Mouse (Mus musculus): Measurements from ENCODE around the gene CN725425. TPM values are rescaled to one million over a fixed set of nuclear protein-coding genes. Genes with fewer than 3 reads are reported as not detected.

CN725425 gene
- polyA plus RNA-seq, 1 experiment from 2014 or later: not detected

DNA sequence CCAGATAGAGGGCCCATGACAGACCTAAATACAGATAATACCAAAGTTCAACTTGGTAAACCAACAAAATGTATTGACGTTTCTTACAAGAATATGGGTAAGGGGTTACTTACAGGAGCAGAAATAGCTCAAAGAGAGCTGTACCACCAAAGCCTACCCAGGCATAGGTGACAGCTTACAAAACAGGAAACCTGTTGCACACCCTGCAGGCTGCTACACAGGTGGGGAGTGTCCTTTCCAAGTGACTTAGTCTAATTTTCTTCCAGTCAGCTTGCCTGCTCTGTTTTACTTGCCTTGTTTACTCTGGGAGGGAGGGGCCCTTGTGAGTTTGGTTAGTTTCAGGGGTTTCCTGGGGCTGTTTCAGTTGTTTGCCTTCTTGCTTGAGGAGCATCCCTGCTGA lies 1.5 kb downstream of the CN725425 start:
- no peak overlapping the region for H3K4me3 ChIP-seq (replicated peaks; ENCODE audit: low read length)
- H3K4me1 ChIP-seq (ENCODE audit: control insufficient read depth, insufficient read depth, low read length): no peaks in the 10 kb centered on the region
- H3K4me2 ChIP-seq (ENCODE audit: low read depth, low read length): no peak overlapping the region
- no peaks in the 10 kb centered on the region for H3K27me3 ChIP-seq (ENCODE audit: control insufficient read depth, insufficient read depth, low read length)
- WGBS: 66% methylated on average over 1 of the region's 1 CpGs
- no peaks in the 10 kb centered on the region for H3K36me3 ChIP-seq (ENCODE audit: control insufficient read depth, insufficient read depth, low read length)
- no peak overlapping the region for H3K9ac ChIP-seq (ENCODE audit: low read length)
- H3K9me3 ChIP-seq (replicated peaks; ENCODE audit: control insufficient read depth, low read length): no peaks in the 10 kb centered on the region
- no peak overlapping the region for H3K27ac ChIP-seq (ENCODE audit: low read length)
- no peak for ATAC-seq (ENCODE audit: insufficient read depth, low FRiP score)

DNA sequence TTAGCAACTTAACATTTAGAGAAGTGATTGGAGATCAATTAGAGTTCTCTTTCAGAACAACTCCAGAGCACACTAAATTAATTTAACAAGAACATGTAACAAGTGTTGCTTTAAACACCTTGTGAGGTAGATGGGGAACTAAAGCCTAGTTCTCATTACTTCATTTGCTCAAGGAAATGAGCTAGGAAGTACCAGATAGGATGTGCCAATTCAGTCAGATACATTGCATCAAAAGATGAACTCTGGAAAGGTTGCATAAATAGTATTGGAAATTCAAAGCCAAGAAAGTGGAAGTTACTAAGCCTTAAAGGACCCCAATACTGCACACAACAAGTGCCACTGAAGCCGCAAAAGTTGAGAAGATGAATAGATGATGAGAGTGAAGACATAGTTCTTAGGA lies 3.2 kb downstream of the CN725425 start:
- no peaks in the 10 kb centered on the region for H3K4me1 ChIP-seq (ENCODE audit: control insufficient read depth, insufficient read depth, low read length)
- no peaks in the 10 kb centered on the region for H3K9me3 ChIP-seq (replicated peaks; ENCODE audit: control insufficient read depth, low read length)
- H3K9ac ChIP-seq (ENCODE audit: low read length): no peak overlapping the region
- H3K27me3 ChIP-seq (ENCODE audit: control insufficient read depth, insufficient read depth, low read length): no peaks in the 10 kb centered on the region; the same call in 1 of the 2 replicates
- H3K4me3 ChIP-seq (replicated peaks; ENCODE audit: low read length): no peak overlapping the region
- H3K36me3 ChIP-seq (ENCODE audit: control insufficient read depth, insufficient read depth, low read length): no peaks in the 10 kb centered on the region
- no peak overlapping the region for H3K4me2 ChIP-seq (ENCODE audit: low read depth, low read length)
- ATAC-seq (ENCODE audit: insufficient read depth, low FRiP score): no peak
- no peak overlapping the region for H3K27ac ChIP-seq (ENCODE audit: low read length)
- 93% methylated on average over 1 of the region's 1 CpGs for WGBS

DNA sequence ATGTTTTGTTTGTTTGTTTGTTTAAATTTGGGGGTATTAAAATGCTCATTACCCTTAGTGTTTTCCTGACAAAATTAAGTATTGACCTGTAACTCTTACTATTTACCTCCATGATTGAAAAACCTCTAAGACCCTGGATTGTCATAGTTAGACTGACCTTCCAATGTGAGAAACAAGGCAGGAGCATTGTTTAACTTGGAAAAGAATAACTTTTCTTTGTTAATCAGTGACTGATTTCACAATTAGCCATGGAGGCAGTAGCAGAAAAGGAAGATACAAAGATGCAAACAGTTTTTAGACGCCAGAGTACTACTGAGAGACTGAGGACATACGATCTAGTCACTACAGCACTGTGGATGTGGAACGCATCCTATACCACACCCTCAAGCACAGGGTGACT lies 4.2 kb downstream of the CN725425 start:
- Histone ChIP-seq H3K36me3 (ENCODE audit: control insufficient read depth, insufficient read depth, low read length) (no peaks in the 10 kb centered on the region), H3K4me1 (ENCODE audit: control insufficient read depth, insufficient read depth, low read length) (no peaks in the 10 kb centered on the region), H3K27ac (ENCODE audit: low read length) (no peak overlapping the region), H3K9ac (ENCODE audit: low read length) (no peak overlapping the region), H3K9me3 (replicated peaks; ENCODE audit: control insufficient read depth, low read length) (no peaks in the 10 kb centered on the region), H3K4me3 (replicated peaks; ENCODE audit: low read length) (no peak overlapping the region), H3K4me2 (ENCODE audit: low read depth, low read length) (no peak overlapping the region), H3K27me3 (ENCODE audit: control insufficient read depth, insufficient read depth, low read length) (no peaks in the 10 kb centered on the region; the same call in 1 of the 2 replicates)
- ATAC-seq (ENCODE audit: insufficient read depth, low FRiP score): no peak
- WGBS: 81% methylated on average over 3 of the region's 3 CpGs

DNA sequence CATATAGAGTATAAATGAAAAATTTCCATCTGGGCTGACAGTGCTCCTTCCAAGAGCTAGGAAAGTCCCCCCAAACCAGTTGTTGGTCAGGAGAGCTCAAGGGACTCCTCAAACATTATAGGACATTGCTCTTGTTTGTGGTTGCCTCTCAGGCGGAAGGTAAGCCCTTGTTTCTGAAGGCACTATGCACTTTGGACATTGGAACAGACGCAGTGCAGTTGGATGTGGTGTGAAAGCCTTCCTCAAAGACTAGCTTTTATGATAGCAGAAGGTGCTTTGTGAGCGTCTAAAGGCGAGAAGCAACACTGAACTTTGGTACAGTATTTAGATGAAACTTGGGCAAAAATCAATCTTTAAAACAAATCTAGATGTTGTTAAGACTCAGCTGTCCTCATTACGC lies 7.2 kb downstream of the CN725425 start:
- WGBS: 83% methylated on average over 5 of the region's 5 CpGs
- Histone ChIP-seq H3K4me3 (replicated peaks; ENCODE audit: low read length) (no peak overlapping the region), H3K36me3 (ENCODE audit: control insufficient read depth, insufficient read depth, low read length) (no peaks in the 10 kb centered on the region), H3K9ac (ENCODE audit: low read length) (no peak overlapping the region), H3K27ac (ENCODE audit: low read length) (no peak overlapping the region), H3K9me3 (replicated peaks; ENCODE audit: control insufficient read depth, low read length) (no peaks in the 10 kb centered on the region), H3K4me1 (ENCODE audit: control insufficient read depth, insufficient read depth, low read length) (no peaks in the 10 kb centered on the region), H3K4me2 (ENCODE audit: low read depth, low read length) (no peak overlapping the region), H3K27me3 (ENCODE audit: control insufficient read depth, insufficient read depth, low read length) (no peaks in the 10 kb centered on the region; the same call in 1 of the 2 replicates)
- ATAC-seq (ENCODE audit: insufficient read depth, low FRiP score): no peak

DNA sequence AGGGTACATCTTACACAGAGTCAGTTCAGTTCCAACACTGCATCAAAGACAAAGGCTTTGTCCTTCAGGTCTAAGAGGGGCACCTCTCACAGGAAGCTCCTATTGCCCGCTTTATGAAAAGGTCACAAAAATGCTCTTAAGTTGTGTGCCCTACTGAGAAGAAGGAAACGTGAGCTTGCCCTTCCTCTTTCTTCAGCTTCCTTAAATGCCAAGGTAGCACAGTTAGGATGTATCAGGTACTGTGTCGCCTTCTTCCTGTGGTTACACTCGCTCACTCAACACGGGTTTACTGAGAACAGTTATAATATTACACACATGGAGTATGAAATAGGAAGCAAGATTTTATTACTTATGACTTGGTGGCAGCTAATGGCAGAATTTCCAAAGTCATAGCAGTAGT lies 38.0 kb downstream of the CN725425 start:
- 74% methylated on average over 5 of the region's 5 CpGs for WGBS
- H3K9ac ChIP-seq (ENCODE audit: low read length): no peak overlapping the region
- no peak for ATAC-seq (ENCODE audit: insufficient read depth, low FRiP score)
- H3K27me3 ChIP-seq (ENCODE audit: control insufficient read depth, insufficient read depth, low read length): no peaks in the 10 kb centered on the region
- no peaks in the 10 kb centered on the region for H3K4me1 ChIP-seq (ENCODE audit: control insufficient read depth, insufficient read depth, low read length)
- no peak overlapping the region for H3K27ac ChIP-seq (ENCODE audit: low read length)
- H3K4me3 ChIP-seq (replicated peaks; ENCODE audit: low read length): no peak overlapping the region
- H3K9me3 ChIP-seq (replicated peaks; ENCODE audit: control insufficient read depth, low read length): no peaks in the 10 kb centered on the region
- no peak overlapping the region for H3K4me2 ChIP-seq (ENCODE audit: low read depth, low read length)
- no peaks in the 10 kb centered on the region for H3K36me3 ChIP-seq (ENCODE audit: control insufficient read depth, insufficient read depth, low read length)

DNA sequence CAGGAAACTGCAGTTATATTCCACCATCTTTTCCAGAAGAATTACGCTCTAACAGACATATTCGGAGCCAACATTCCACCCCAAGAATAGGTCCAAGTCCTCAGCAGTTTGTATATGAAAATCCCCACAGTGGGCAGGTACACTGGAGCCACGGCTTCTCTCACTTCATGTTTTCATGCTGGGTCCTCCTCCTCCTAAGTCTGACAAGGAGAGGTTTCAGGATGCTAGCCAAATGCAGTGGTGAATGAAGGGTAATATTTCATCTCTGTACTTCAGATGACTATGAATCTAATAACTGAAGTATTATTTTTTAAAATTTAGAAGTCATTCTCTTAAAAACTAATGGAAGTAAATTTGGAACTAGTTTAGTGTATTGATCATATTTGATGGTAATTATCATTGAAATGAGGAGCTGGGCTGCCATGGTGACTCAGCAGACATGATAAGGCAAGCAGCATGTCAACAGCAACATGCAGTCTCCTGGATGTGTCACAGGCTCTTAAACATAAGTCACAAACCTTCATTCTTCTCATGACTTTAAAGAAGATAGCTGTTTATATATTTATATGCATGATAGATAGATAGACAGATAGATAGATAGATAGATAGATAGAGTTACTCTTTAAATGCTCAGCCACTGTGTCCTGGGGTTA lies 41.5 kb downstream of the CN725425 start:
- WGBS: 78% methylated on average over 3 of the region's 3 CpGs
- no peaks in the 10 kb centered on the region for H3K36me3 ChIP-seq (ENCODE audit: control insufficient read depth, insufficient read depth, low read length)
- no peak for ATAC-seq (ENCODE audit: insufficient read depth, low FRiP score)

DNA sequence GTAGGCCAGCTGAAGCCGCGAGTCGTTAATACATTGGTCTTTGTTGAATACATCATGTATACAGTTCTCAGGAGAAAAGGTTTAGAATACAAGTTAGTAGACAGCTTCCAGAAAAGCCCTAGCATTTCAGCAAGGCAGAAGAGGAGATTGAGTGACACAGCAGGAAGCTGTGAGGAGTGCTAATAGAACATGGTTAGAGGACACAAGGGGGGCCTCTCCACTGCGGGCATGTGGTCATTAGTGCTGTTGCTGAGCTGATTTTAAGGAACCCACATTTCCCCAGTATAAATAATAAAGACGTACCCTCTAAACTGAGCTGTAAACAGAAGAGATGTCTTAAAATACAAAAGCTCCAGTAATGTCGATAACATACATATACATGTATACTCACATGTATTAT lies 51.5 kb downstream of the CN725425 start:
- no peak overlapping the region for H3K27ac ChIP-seq (ENCODE audit: low read length)
- H3K4me1 ChIP-seq (ENCODE audit: control insufficient read depth, insufficient read depth, low read length): no peaks in the 10 kb centered on the region
- ATAC-seq (ENCODE audit: insufficient read depth, low FRiP score): no peak
- H3K4me3 ChIP-seq (replicated peaks; ENCODE audit: low read length): no peak overlapping the region
- H3K4me2 ChIP-seq (ENCODE audit: low read depth, low read length): no peak overlapping the region
- no peak overlapping the region for H3K9ac ChIP-seq (ENCODE audit: low read length)
- H3K36me3 ChIP-seq (ENCODE audit: control insufficient read depth, insufficient read depth, low read length): no peaks in the 10 kb centered on the region
- no peaks in the 10 kb centered on the region for H3K9me3 ChIP-seq (replicated peaks; ENCODE audit: control insufficient read depth, low read length)
- no peaks in the 10 kb centered on the region for H3K27me3 ChIP-seq (ENCODE audit: control insufficient read depth, insufficient read depth, low read length)
- WGBS: 74% methylated on average over 6 of the region's 6 CpGs

More for the DNA sequence above, 41.5 kb downstream of the CN725425 start:
- Histone ChIP-seq H3K9me3 (replicated peaks; ENCODE audit: control insufficient read depth, low read length) (no peaks in the 10 kb centered on the region), H3K4me3 (replicated peaks; ENCODE audit: low read length) (no peak overlapping the region), H3K9ac (ENCODE audit: low read length) (no peak overlapping the region), H3K4me2 (ENCODE audit: low read depth, low read length) (no peak overlapping the region), H3K27ac (ENCODE audit: low read length) (no peak overlapping the region), H3K4me1 (ENCODE audit: control insufficient read depth, insufficient read depth, low read length) (no peaks in the 10 kb centered on the region), H3K27me3 (ENCODE audit: control insufficient read depth, insufficient read depth, low read length) (no peaks in the 10 kb centered on the region)

DNA sequence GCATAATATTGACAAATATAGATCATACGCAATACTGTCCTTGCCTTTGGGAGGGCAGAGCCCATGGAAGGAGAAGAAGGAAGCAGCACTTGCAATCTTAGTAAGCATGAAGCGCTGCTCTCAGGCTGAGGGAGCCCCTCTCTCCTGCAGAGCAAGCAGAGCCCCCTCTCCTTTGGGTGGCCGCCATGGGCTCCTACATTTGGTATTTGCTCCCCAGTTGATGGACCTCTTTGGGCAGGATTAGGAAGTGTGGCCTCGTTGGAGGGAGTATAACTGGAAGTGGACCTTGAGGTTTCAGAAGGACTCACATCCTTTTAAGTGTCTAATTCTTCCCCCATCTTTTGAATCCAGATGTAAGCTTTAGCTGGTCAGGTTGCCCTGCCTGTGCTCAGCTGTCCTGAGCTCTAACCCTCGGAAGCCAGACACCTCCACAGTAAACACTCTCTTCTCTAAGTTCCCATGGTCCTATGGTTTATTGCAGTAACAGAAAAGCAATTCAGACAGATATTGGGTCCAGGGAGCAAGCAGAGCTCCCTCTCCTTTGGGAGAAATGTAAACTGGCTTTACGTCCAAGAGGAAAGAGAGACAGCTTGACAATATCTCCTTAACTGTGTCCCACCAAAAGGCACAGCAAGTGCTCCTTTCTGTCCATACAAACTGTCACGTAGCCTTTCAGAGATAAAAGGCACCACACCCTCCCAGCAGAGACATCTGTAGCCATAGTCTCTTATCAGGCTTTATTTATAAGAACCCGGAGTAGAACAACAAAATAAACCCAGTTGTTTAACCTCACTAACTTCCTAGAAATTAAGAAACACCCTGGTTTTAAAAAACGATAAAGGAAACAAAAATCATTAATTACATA lies 52.5 kb downstream of the CN725425 start:
- H3K4me1 ChIP-seq (ENCODE audit: control insufficient read depth, insufficient read depth, low read length): no peaks in the 10 kb centered on the region
- H3K36me3 ChIP-seq (ENCODE audit: control insufficient read depth, insufficient read depth, low read length): no peaks in the 10 kb centered on the region
- no peak for ATAC-seq (ENCODE audit: insufficient read depth, low FRiP score)
- H3K9ac ChIP-seq (ENCODE audit: low read length): no peak overlapping the region
- no peak overlapping the region for H3K27ac ChIP-seq (ENCODE audit: low read length)
- no peaks in the 10 kb centered on the region for H3K27me3 ChIP-seq (ENCODE audit: control insufficient read depth, insufficient read depth, low read length)
- no peak overlapping the region for H3K4me3 ChIP-seq (replicated peaks; ENCODE audit: low read length)
- no peaks in the 10 kb centered on the region for H3K9me3 ChIP-seq (replicated peaks; ENCODE audit: control insufficient read depth, low read length)
- WGBS: 56% methylated on average over 9 of the region's 9 CpGs
- H3K4me2 ChIP-seq (ENCODE audit: low read depth, low read length): no peak overlapping the region

DNA sequence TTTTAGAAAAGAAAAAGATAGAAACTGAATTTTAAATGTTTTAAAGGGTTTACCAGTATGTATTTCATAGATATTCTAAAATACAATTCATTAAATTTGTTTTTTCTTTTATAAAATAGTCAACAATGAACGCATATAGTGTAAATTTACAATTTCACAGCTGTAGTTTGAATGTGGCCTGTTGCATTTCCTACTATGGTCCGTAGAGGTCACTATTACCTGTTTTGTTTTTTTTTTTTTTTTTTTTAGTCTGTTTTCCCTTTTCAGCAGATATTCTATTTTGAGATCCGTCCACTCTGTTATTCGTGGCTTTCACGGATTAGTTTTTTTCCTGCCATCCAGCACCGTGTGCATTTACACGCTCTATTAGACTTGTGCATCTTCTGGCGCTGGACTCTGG lies 53.7 kb downstream of the CN725425 start:
- Histone ChIP-seq H3K4me1 (ENCODE audit: control insufficient read depth, insufficient read depth, low read length) (no peaks in the 10 kb centered on the region), H3K36me3 (ENCODE audit: control insufficient read depth, insufficient read depth, low read length) (no peaks in the 10 kb centered on the region), H3K27ac (ENCODE audit: low read length) (no peak overlapping the region), H3K27me3 (ENCODE audit: control insufficient read depth, insufficient read depth, low read length) (no peaks in the 10 kb centered on the region), H3K4me3 (replicated peaks; ENCODE audit: low read length) (no peak overlapping the region), H3K9ac (ENCODE audit: low read length) (no peak overlapping the region), H3K4me2 (ENCODE audit: low read depth, low read length) (no peak overlapping the region), H3K9me3 (replicated peaks; ENCODE audit: control insufficient read depth, low read length) (no peaks in the 10 kb centered on the region)
- 52% methylated on average over 8 of the region's 8 CpGs for WGBS
- ATAC-seq (ENCODE audit: insufficient read depth, low FRiP score): no peak

All from stomach, embryonic 16.5 days (tissue).